Mouse (Mus musculus) A20 (cell line): ENCODE measurements around the gene Rbmx2.

Experiments used
- DNase-seq: peaks from one replicate; pipeline ENCODE4 v3.0.0-alpha.2; 2011; ENCODE audit warnings: low read depth, low spot score

The Rbmx2 gene

DNA sequence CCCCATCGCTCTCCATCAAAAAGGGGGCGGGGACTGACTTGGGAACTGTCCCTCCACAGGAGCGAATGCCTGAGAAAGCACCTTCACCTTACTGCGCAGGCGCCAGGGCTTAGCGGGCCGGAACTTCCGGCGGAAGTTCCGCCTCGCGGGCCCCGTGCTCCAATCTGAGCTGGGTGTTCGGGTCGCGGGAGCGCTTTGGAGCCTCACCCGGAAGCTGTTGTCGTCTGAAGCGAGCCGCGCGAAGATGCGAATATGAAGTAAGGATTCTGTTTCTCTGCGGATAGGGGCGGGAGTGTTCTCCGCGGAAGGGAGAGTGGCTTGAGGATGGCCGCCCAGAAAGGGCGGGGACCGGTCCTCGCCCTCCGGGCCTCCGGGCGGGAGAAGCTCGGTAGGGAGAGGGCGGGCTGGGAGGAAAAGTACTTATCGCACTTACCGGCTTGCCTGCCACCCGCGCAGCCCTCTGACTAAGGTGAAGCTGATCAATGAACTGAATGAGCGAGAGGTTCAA is at the start of gene Rbmx2:
Gene Rbmx2 (plus strand): TSS at position 141 of the 508 bp plus-strand sequence.
- peak; percentile 93 for DNase-seq

DNA sequence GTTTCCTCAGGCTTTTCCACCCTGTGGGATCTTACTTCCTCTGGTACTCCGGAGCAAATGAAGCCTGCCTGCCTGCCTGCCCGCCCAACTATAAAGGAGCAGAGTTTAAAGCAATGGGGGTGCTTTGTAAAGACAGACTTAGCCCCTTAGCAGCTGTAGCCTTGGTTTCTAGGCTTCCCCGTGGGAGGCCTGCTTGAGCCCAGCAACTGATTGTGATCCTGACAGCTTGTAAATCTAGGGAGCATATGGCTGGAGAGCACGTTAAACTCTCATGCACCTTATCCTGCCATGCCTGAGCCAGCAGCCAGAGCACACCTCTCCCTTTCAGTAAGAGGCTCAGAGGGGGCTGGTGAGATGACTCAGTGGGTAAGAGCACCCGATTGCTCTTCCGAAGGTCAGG is 28.0 kb upstream of the Rbmx2 start:
- DNase-seq: no peak

GRCm38 (mm10) chrX:48669588-48669987 is 25.2 kb upstream of the Rbmx2 start:
- DNase-seq: peak; percentile 34

DNA sequence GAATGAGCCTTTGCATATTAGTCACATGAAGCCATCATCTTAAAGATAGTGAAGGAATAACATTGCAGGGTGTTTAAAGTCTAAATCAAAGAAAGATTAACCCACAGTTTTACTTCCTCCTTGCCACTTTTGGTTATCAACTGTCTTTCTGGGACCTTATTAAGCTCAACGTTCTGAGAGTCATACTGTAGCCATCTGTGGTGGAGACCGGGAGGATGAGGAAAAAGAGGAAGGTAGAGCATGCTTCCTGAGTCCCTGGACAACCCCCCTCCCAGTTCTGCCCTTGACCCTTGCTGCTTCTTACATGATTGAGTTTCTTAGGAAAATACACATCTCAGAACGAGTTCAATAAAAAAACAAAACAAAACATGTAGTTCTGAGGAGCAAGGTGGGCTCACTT is 23.1 kb upstream of the Rbmx2 start:
- DNase-seq: no peak

- DNase-seq: no peak
These were observed 20.6 kb upstream of the Rbmx2 start, which contains the start of gene Gpr119 for GRCm38 (mm10) chrX:48674171-48674570. Gene Gpr119 (minus strand): TSS chrX:48674478.

DNA sequence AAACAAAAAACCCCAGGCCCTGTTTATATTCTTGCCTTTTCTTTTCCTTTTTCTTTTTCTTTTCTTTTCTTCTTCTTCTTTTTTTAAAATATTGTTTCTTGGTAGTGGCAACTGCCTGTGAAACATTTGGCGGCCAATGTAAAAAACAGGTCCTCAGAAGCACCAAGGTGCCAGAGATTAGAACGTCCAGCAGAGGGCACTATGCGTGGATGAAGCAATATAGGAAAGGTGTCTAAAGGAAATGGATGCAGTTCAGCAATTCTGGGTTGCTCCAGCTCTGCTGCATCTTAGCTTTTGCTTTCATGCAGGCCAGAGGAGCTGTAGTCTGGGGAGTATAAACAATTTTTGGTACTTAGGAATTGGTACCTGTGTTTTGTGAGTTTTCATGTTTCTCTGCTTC is 11.4 kb upstream of the Rbmx2 start:
- DNase-seq: peak; percentile 55

GRCm38 (mm10) chrX:48683857-48684256 is 10.9 kb upstream of the Rbmx2 start:
- DNase-seq: no peak

DNA sequence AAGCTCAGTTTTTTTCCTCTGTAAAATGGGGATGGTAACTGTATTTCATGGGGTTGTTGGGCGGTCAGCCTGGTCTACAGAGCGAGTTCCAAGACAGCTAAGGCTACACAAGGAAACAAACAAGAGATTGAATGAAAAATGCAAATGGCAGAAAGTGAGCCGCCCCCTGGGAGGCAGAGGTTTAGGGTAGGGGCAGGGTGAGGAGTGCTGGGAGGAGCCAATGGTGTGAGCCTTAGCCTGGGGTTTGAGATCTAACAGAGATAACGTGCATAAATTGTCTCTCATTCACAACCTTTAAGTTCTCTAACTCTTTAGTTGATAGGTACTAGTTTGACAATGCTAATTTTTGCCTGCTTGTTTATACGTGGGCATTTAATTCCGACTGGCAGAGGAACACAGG is 344 bp upstream of the Rbmx2 start:
- no peak for DNase-seq

- no peak for DNase-seq
These were observed 14.9 kb downstream of the Rbmx2 start for GRCm38 (mm10) chrX:48709701-48710100.

- DNase-seq: no peak
These were observed 18.0 kb downstream of the Rbmx2 start for GRCm38 (mm10) chrX:48712846-48713245.

- DNase-seq: peak; percentile 4
These were observed 60.0 kb downstream of the Rbmx2 start for GRCm38 (mm10) chrX:48754710-48755283.
